Mouse (Mus musculus): Measurements from ENCODE around the gene Serpinb2.

GRCm38 (mm10) chr1:107489577-107489976 is 21.6 kb upstream of the Serpinb2 start:
- TF ChIP-seq CTCF (IDR thresholded peaks at IDR 0.05; ENCODE audit: low read depth), result no peak
- TF ChIP-seq EP300 (optimal IDR thresholded peaks at IDR 0.05), result no peak

Data from stomach, postnatal 0 days (tissue).